Mouse (Mus musculus): ENCODE data around the gene Med16. TPM values are rescaled to one million over a fixed set of nuclear protein-coding genes. Genes with fewer than 3 reads are reported as not detected.
A peak's percentile ranks its signal among the peaks of the same experiment; 100 is the strongest.

Med16 gene
- total RNA-seq, 2 experiments from 2014 or later: 13.9 to 22.1 TPM

GRCm38 (mm10) chr10:79862049-79862788, 46.5 kb downstream of the Med16 start:
- no peak for ATAC-seq (replicated peaks; ENCODE audit: poor library complexity)

GRCm38 (mm10) chr10:79861230-79862048, 47.3 kb downstream of the Med16 start:
- no peak for ATAC-seq (replicated peaks; ENCODE audit: poor library complexity)

GRCm38 (mm10) chr10:79860079-79860911, 48.4 kb downstream of the Med16 start:
- ATAC-seq (replicated peaks; ENCODE audit: poor library complexity): no peak

- ATAC-seq (replicated peaks; ENCODE audit: poor library complexity): no peak
Observed at GRCm38 (mm10) chr10:79859116-79859515, 49.6 kb downstream of the Med16 start.

- no peak for ATAC-seq (replicated peaks; ENCODE audit: poor library complexity)
Observed at GRCm38 (mm10) chr10:79858416-79859074, 50.2 kb downstream of the Med16 start.

GRCm38 (mm10) chr10:79857894-79858293, 50.8 kb downstream of the Med16 start:
- no peak for ATAC-seq (replicated peaks; ENCODE audit: poor library complexity)

- no peak for ATAC-seq (replicated peaks; ENCODE audit: poor library complexity)
Observed at GRCm38 (mm10) chr10:79857452-79857811, 51.3 kb downstream of the Med16 start.

- ATAC-seq (replicated peaks; ENCODE audit: poor library complexity): no peak
Observed at GRCm38 (mm10) chr10:79856704-79857451, 51.8 kb downstream of the Med16 start.

- ATAC-seq (replicated peaks; ENCODE audit: poor library complexity): no peak
Observed at GRCm38 (mm10) chr10:79856280-79856679, 52.4 kb downstream of the Med16 start.

GRCm38 (mm10) chr10:79855558-79856184, 53.1 kb downstream of the Med16 start:
- no peak for ATAC-seq (replicated peaks; ENCODE audit: poor library complexity)

GRCm38 (mm10) chr10:79854801-79855541, 53.8 kb downstream of the Med16 start:
- peak; percentile 2 for ATAC-seq (replicated peaks; ENCODE audit: poor library complexity)

GRCm38 (mm10) chr10:79853860-79854795, 54.6 kb downstream of the Med16 start, which contains the start of gene Ptbp1:
Gene Ptbp1 (plus strand): TSS chr10:79854427.
- ATAC-seq (replicated peaks; ENCODE audit: poor library complexity): peak; percentile 76

GRCm38 (mm10) chr10:79853392-79853791, 55.3 kb downstream of the Med16 start:
- 0 out of 2 replicates have a peak, but pooled peaks have one; percentile 5 for ATAC-seq (replicated peaks; ENCODE audit: poor library complexity)

GRCm38 (mm10) chr10:79852827-79853226, 55.9 kb downstream of the Med16 start:
- no peak for ATAC-seq (replicated peaks; ENCODE audit: poor library complexity)

- ATAC-seq (replicated peaks; ENCODE audit: poor library complexity): no peak
Observed at GRCm38 (mm10) chr10:79852107-79852789, 56.5 kb downstream of the Med16 start.

- ATAC-seq (replicated peaks; ENCODE audit: poor library complexity): no peak
Observed at GRCm38 (mm10) chr10:79851653-79852052, 57.1 kb downstream of the Med16 start.
